Mouse (Mus musculus) liver, embryonic 11.5 days (tissue): ENCODE measurements at regions not wholly inside any gene's neighbourhood (a gene's known extent, or its start where the extent isn't known, plus 50 kb on each side); places are given as distances from the start of the nearest gene placed in this dataset.

Experiments used
- ATAC-seq: fragments of 200-750 bp; cut with Nextera tagmentation; replicated peaks from 2 replicates; pipeline ENCODE4 v1.8.0; 2017; ENCODE audit warnings: moderate number of reproducible peaks, mild to moderate bottlenecking, moderate TSS enrichment, moderate library complexity; ENCODE audit not compliant: low FRiP score
- DNase-seq: peaks from one replicate; pipeline ENCODE4 v3.0.0-alpha.2; 2017; ENCODE audit warnings: low spot score
- H3K27ac ChIP-seq: fragments of 300-500 bp; sonication (generic); 2 replicates; pipeline ENCODE4 v1.5.1; 2014; ENCODE audit warnings: mild to moderate bottlenecking, low read depth, low read length, control low read depth
- H3K27me3 ChIP-seq: fragments of 300-500 bp; sonication (generic); replicated peaks from 2 replicates; pipeline ENCODE4 v1.6.1; 2014; ENCODE audit warnings: low read length, mixed read lengths; ENCODE audit not compliant: control insufficient read depth, insufficient read depth
- H3K36me3 ChIP-seq: fragments of 300-500 bp; sonication (generic); 2 replicates; pipeline ENCODE4 v1.6.1; 2014; ENCODE audit warnings: mild to moderate bottlenecking, low read length, moderate library complexity, mixed read lengths; ENCODE audit not compliant: control insufficient read depth, insufficient read depth
- H3K4me1 ChIP-seq: fragments of 300-500 bp; sonication (generic); replicated peaks from 2 replicates; pipeline ENCODE4 v1.6.1; 2014; ENCODE audit warnings: low read length, mixed read lengths; ENCODE audit not compliant: control insufficient read depth, insufficient read depth
- H3K4me2 ChIP-seq: fragments of 300-500 bp; sonication (generic); 2 replicates; pipeline ENCODE4 v1.6.1; 2014; ENCODE audit warnings: mild to moderate bottlenecking, control low read depth, moderate library complexity
- H3K4me3 ChIP-seq: fragments of 300-500 bp; sonication (generic); 2 replicates; pipeline ENCODE4 v1.5.1; 2014; ENCODE audit warnings: low read depth, low read length, control low read depth
- H3K9ac ChIP-seq: fragments of 300-500 bp; sonication (generic); 2 replicates; pipeline ENCODE4 v1.6.1; 2014; ENCODE audit warnings: low read depth, low read length, control low read depth
- H3K9me3 ChIP-seq: fragments of 300-500 bp; sonication (generic); 2 replicates; pipeline ENCODE4 v1.6.1; 2016; ENCODE audit warnings: low read length, inconsistent platforms, mixed read lengths; ENCODE audit not compliant: control insufficient read depth
- WGBS: fragments of 180-500 bp; shearing (Covaris S2); extraction: QIAGEN DNeasy Blood & Tissue Kit; methylation state at CpG from one replicate; pipeline ENCODE4 v1.1.7; 2014; 5-methylcytosine and 5-hydroxymethylcytosine counted together

DNA sequence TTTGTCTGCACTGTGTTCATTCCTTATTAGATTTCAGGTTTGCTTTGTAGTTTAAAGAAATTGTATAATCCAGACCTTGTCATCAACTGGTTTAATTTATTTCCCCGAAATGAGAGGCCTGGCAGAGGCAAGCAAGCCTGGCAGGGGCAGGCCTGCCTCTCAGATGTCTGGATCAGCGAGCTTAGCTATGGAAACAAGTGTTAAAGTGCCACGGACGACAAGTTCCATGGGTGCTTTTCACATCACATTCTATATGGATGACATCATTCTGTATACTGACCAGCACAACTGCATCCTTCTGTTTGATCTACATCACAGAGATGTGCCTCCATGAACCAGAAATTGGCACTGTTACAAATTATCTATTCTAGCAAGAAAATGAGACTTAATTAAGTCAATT, 312.5 kb downstream of the Olfr1505 start:
- Histone ChIP-seq H3K4me2 (no peak overlapping the region), H3K36me3 (no peaks in the 10 kb centered on the region), H3K27me3 (no peaks in the 10 kb centered on the region), H3K27ac (no peak overlapping the region), H3K4me1 (no peaks in the 10 kb centered on the region), H3K9me3 (no peaks in the 10 kb centered on the region), H3K4me3 (no peak overlapping the region), H3K9ac (no peak overlapping the region)
- DNase-seq (no peak), ATAC-seq (no peak)
- 55% methylated on average over 4 of the region's 4 CpGs for WGBS

DNA sequence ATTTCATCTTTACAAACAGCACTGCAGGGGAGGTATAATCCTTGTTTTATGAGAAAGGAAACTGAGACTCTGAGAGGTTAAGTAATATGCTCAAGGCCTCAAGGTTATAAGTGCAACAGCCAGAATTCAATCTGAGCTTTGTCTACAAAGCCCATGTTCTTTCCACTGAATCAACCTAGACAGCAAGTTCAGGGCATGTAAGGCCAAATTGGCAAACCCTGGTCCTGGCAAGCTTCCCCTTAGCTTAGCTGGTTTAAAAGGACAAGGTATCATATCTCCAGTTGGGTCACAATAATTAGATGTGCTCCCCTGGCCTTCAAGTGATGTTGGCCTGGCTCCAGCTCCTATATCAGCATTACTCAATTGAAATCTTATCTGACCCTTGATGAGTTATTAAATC, 313.2 kb downstream of the Olfr1505 start:
- ATAC-seq (no peak), DNase-seq (no peak)
- H3K4me1 ChIP-seq, result no peaks in the 10 kb centered on the region
- no peaks in the 10 kb centered on the region for H3K9me3 ChIP-seq
- no peak overlapping the region for H3K27ac ChIP-seq
- no peak overlapping the region for H3K9ac ChIP-seq
- no peak overlapping the region for H3K4me2 ChIP-seq
- no peaks in the 10 kb centered on the region for H3K36me3 ChIP-seq
- H3K4me3 ChIP-seq, result no peak overlapping the region
- no peaks in the 10 kb centered on the region for H3K27me3 ChIP-seq

DNA sequence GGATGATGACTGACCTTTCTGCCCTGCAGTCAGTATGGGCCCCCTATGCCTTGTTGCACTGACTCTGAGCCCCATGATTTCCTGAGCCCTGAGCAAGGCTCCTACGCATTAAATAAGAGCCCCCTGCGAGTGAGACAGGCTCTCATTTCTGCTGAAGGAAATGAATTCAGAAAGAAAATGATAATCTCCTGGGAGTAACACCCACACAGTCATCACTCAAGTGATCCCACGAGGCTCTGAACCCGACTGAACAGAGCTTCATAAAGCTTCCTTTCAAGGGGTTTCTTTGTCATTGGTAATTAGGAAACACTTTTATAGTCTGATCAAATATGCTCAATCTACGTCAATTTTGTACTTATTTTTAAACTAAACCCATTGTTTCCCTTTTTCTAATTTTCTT, 330.2 kb downstream of the Olfr1505 start:
- 61% methylated on average over 5 of the region's 5 CpGs for WGBS

DNA sequence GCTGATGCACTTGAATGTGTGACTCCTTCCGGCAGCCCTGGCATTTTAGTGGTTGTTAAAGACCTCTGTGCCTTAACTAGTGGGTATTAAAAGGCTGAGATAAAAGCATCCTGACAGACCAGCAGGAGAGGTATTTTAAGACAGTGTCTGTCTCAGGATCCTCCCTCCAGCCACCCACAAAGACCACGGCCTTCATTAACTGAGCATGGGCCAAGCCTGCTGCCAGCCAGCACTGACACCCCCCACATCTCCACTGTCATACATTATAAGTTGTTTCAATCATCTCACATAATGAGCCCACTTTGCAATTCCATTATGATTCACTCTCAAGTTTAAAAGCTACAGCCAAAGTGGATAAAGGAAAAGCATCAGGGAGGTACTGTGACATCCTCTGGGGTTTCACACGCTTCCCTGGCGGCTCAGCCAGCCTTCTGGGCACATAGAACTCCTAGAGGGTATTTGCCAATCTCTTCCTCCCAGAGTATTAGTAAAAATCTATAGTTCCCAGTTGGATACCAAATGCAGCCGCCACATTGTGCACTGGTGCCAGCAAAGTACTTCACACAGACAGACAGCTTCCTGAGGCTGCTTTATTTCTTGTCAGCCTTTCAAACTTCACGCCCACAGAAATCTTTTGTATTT, 333.8 kb downstream of the Olfr1505 start:
- H3K4me1 ChIP-seq, result no peaks in the 10 kb centered on the region
- H3K27me3 ChIP-seq, result no peaks in the 10 kb centered on the region
- H3K4me2 ChIP-seq, result no peak overlapping the region
- no peak for ATAC-seq
- no peaks in the 10 kb centered on the region for H3K9me3 ChIP-seq
- H3K27ac ChIP-seq, result no peak overlapping the region
- no peak overlapping the region for H3K4me3 ChIP-seq
- no peak overlapping the region for H3K9ac ChIP-seq
- H3K36me3 ChIP-seq, result no peaks in the 10 kb centered on the region
- DNase-seq, result no peak
- WGBS, result 75% methylated on average over 6 of the region's 6 CpGs

More for the DNA sequence above, 330.2 kb downstream of the Olfr1505 start:
- Histone ChIP-seq H3K9me3 (no peaks in the 10 kb centered on the region), H3K4me2 (no peak overlapping the region), H3K27ac (no peak overlapping the region), H3K9ac (no peak overlapping the region), H3K4me3 (no peak overlapping the region), H3K27me3 (no peaks in the 10 kb centered on the region), H3K4me1 (no peaks in the 10 kb centered on the region), H3K36me3 (no peaks in the 10 kb centered on the region)
- ATAC-seq (no peak), DNase-seq (no peak)

DNA sequence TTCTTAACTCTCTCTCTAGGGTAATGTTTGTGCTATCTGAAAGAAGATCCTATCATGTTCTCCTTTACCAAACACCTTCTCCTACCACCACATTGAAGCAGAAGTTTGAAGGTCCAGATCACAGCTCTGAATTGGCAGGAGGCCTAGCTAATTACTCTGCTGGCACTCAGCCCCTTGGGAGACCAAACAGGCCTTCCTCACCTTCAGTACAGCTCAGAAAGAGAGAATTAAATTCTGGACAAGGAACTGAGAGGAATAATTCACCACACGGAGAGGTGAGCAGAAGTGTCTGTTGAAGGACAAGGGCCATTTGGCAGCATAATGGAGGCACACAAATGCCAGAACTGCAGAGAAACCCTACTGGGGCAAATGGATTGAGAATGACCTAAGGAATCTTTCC, 334.6 kb downstream of the Olfr1505 start:
- H3K36me3 ChIP-seq, result no peaks in the 10 kb centered on the region
- H3K4me3 ChIP-seq, result no peak overlapping the region
- H3K9me3 ChIP-seq, result no peaks in the 10 kb centered on the region
- H3K27me3 ChIP-seq, result no peaks in the 10 kb centered on the region
- H3K27ac ChIP-seq, result no peak overlapping the region
- ATAC-seq (no peak), DNase-seq (no peak)
- no peak overlapping the region for H3K9ac ChIP-seq
- 68% methylated on average over 1 of the region's 1 CpGs for WGBS
- H3K4me2 ChIP-seq, result no peak overlapping the region
- H3K4me1 ChIP-seq, result no peaks in the 10 kb centered on the region

DNA sequence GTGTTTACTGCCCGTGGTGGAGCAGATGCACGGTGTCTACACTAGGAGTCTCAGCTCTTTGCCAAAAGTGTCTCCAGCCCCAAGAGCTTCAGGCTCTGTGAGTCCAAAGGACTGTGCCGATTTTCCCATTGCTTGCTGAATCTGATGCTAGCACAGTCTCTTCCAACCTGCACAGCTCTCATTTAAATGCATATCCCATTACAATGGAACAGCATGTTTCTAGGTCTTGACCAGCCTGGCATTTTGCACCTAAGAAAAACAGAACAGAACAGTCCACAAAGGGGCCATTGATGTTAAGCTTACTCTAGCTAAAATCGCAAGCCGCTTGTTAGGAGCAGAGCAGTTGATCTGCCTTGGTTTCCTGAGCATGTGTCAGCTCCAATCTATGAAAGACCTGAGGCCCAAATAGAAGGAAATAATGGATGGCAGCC, 339.2 kb downstream of the Tle4 start:
- H3K36me3 ChIP-seq, result no peaks in the 10 kb centered on the region
- DNase-seq, result no peak

DNA sequence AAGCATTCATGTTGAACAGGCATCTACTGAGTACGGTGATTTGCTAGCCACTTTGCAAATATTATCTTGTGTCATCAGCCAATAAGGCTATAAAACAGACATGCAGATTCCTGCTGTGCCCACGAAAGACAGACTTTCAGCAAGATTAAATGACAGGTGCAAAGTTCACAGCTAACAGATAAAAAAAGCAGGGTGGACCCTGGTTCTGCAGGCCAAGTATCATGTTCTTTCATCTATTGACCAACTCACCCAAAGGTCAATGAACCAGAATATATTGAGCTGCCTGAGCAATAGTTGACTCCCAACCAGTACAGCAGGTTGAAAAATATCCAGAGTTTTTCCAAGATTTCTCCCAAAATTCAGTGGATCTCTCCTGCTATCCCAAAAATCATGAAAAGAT, 338.6 kb downstream of the Tle4 start:
- H3K27ac ChIP-seq, result no peak overlapping the region
- no peaks in the 10 kb centered on the region for H3K4me1 ChIP-seq
- H3K9ac ChIP-seq, result no peak overlapping the region
- H3K4me3 ChIP-seq, result no peak overlapping the region
- WGBS, result 49% methylated on average over 2 of the region's 2 CpGs
- no peaks in the 10 kb centered on the region for H3K27me3 ChIP-seq
- H3K36me3 ChIP-seq, result no peaks in the 10 kb centered on the region
- DNase-seq, result no peak
- no peaks in the 10 kb centered on the region for H3K9me3 ChIP-seq
- ATAC-seq, result no peak
- no peak overlapping the region for H3K4me2 ChIP-seq

More for the DNA sequence above, 339.2 kb downstream of the Tle4 start:
- no peak overlapping the region for H3K27ac ChIP-seq
- H3K9ac ChIP-seq, result no peak overlapping the region
- no peak for ATAC-seq
- no peak overlapping the region for H3K4me3 ChIP-seq
- no peaks in the 10 kb centered on the region for H3K9me3 ChIP-seq
- no peaks in the 10 kb centered on the region for H3K27me3 ChIP-seq
- no peak overlapping the region for H3K4me2 ChIP-seq
- WGBS, result 69% methylated on average over 5 of the region's 5 CpGs
- no peaks in the 10 kb centered on the region for H3K4me1 ChIP-seq

DNA sequence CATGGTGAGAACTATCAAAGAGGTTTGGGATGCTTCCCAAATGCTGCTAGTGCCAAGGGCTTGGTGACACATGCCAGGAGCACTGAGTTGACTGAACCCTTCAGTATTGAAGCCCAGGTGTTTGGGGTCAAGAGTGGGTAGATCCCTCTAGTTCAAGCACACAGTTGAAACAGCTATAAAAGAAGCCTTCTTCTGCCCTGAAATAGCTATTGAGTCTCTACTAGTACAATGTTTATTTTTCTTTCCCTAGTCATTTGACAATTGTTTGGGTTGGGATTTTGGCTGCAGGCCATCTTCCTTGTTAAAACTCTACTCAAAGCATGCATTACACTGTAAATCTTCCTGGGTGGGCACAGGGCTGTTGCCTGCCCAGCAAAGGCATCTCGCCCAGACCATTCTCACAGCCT, 308.5 kb downstream of the Tle4 start:
- H3K4me1 ChIP-seq, result no peaks in the 10 kb centered on the region
- no peak overlapping the region for H3K27ac ChIP-seq
- H3K4me2 ChIP-seq, result no peak overlapping the region
- no peak overlapping the region for H3K9ac ChIP-seq
- no peaks in the 10 kb centered on the region for H3K27me3 ChIP-seq
- ATAC-seq (no peak), DNase-seq (no peak)
- H3K36me3 ChIP-seq, result no peaks in the 10 kb centered on the region
- 63% methylated on average over 1 of the region's 1 CpGs for WGBS
- no peaks in the 10 kb centered on the region for H3K9me3 ChIP-seq
- no peak overlapping the region for H3K4me3 ChIP-seq

DNA sequence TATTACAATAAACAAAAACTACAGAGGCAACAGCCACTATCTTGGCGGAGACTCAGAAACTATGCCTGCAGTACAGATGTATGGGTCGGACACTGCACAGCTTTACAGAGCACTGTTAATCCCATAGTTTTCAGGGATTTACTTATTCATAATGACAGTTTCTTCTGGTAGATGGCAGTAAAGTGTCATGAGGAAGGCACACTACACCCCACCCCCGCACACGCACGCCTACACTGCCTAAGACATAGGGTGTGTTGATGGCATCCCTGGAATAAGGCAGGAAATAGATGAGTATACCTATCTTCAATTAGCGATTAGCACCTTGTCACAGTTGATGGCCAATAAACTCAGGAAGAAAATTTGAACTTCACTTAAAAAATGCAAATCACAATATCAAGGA, 306.9 kb downstream of the Tle4 start:
- no peaks in the 10 kb centered on the region for H3K27me3 ChIP-seq
- no peak for DNase-seq
- H3K4me3 ChIP-seq, result no peak overlapping the region
- H3K9ac ChIP-seq, result no peak overlapping the region
- H3K27ac ChIP-seq, result no peak overlapping the region
- 86% methylated on average over 6 of the region's 6 CpGs for WGBS
- no peak for ATAC-seq
- H3K4me1 ChIP-seq, result no peaks in the 10 kb centered on the region
- no peaks in the 10 kb centered on the region for H3K36me3 ChIP-seq
- no peak overlapping the region for H3K4me2 ChIP-seq
- no peaks in the 10 kb centered on the region for H3K9me3 ChIP-seq
